Mouse (Mus musculus) cerebral cortex, adult 2 months (tissue): ENCODE results near the gene Serpinb9b.

Source experiments
- WGBS: fragments of 180-500 bp; shearing (Covaris S2); methylation state at CpG from one replicate; pipeline ENCODE4 v1.1.7; 2018; 5-methylcytosine and 5-hydroxymethylcytosine counted together

Serpinb9b gene

GRCm38 (mm10) chr13:33027244-33027643 lies at the start of gene Serpinb9b:
TSS of gene Serpinb9b (plus strand) at chr13:33027416.
- WGBS = 82% methylated on average over 2 of the region's 2 CpGs

- WGBS = 82% methylated on average over 4 of the region's 4 CpGs
Measured at GRCm38 (mm10) chr13:32982556-32983042, 44.6 kb upstream of the Serpinb9b start.

- WGBS = 83% methylated on average over 10 of the region's 10 CpGs
Measured at GRCm38 (mm10) chr13:32993152-32993893, 33.9 kb upstream of the Serpinb9b start.

GRCm38 (mm10) chr13:32993894-32994242 lies 33.3 kb upstream of the Serpinb9b start:
- 81% methylated on average over 2 of the region's 2 CpGs for WGBS

- 78% methylated on average over 4 of the region's 4 CpGs for WGBS
Measured at GRCm38 (mm10) chr13:32995051-32995450, 32.2 kb upstream of the Serpinb9b start.

GRCm38 (mm10) chr13:33001341-33001740 lies 25.9 kb upstream of the Serpinb9b start:
- WGBS = 95% methylated on average over 5 of the region's 5 CpGs

- 79% methylated on average over 3 of the region's 3 CpGs for WGBS
Measured at GRCm38 (mm10) chr13:33002950-33003349, 24.3 kb upstream of the Serpinb9b start, which contains the start of gene Serpinb9. TSS of gene Serpinb9 (plus strand) at chr13:33003250.

- whole genome bisulfite sequencing = 50% methylated on average over 9 of the region's 9 CpGs
Measured at GRCm38 (mm10) chr13:33003523-33004413, 23.4 kb upstream of the Serpinb9b start.

GRCm38 (mm10) chr13:33004414-33005105 lies 22.7 kb upstream of the Serpinb9b start:
- 17% methylated on average over 12 of the region's 12 CpGs for WGBS

- WGBS = 65% methylated on average over 2 of the region's 2 CpGs
Measured at GRCm38 (mm10) chr13:33005501-33006075, 21.6 kb upstream of the Serpinb9b start.

GRCm38 (mm10) chr13:33006555-33006954 lies 20.7 kb upstream of the Serpinb9b start:
- WGBS = 86% methylated on average over 3 of the region's 3 CpGs

- 79% methylated on average over 1 of the region's 1 CpGs for WGBS
Measured at GRCm38 (mm10) chr13:33012395-33012794, 14.8 kb upstream of the Serpinb9b start.

- WGBS = 49% methylated on average over 2 of the region's 2 CpGs
Measured at GRCm38 (mm10) chr13:33013271-33013670, 13.9 kb upstream of the Serpinb9b start.

GRCm38 (mm10) chr13:33022371-33022770 lies 4.8 kb upstream of the Serpinb9b start:
- 93% methylated on average over 1 of the region's 1 CpGs for WGBS

- 39% methylated on average over 1 of the region's 1 CpGs for WGBS
Measured at GRCm38 (mm10) chr13:33026427-33027057, 674 bp upstream of the Serpinb9b start.

- WGBS = 76% methylated on average over 2 of the region's 2 CpGs
Measured at GRCm38 (mm10) chr13:33028146-33028545, 930 bp downstream of the Serpinb9b start.

- WGBS = 77% methylated on average over 2 of the region's 2 CpGs
Measured at GRCm38 (mm10) chr13:33028550-33028949, 1.3 kb downstream of the Serpinb9b start.

- WGBS = 97% methylated on average over 2 of the region's 2 CpGs
Measured at GRCm38 (mm10) chr13:33029478-33029877, 2.3 kb downstream of the Serpinb9b start.

- WGBS = 64% methylated on average over 3 of the region's 3 CpGs
Measured at GRCm38 (mm10) chr13:33030281-33030680, 3.1 kb downstream of the Serpinb9b start.

- WGBS = 69% methylated on average over 1 of the region's 1 CpGs
Measured at GRCm38 (mm10) chr13:33035506-33035905, 8.3 kb downstream of the Serpinb9b start.

GRCm38 (mm10) chr13:33043542-33043941 lies 16.3 kb downstream of the Serpinb9b start:
- WGBS = 96% methylated on average over 3 of the region's 3 CpGs
